Mouse (Mus musculus): ENCODE measurements around the gene Mcpt4. TPM values are rescaled to one million over a fixed set of nuclear protein-coding genes. Genes with fewer than 3 reads are reported as not detected.
"Not testable (repeated sequence)": the region's sequence is repeated elsewhere in the genome, so short reads cannot be mapped to it uniquely, and the experiment has no call there.

Gene Mcpt4
- total RNA-seq (2022) = 1 to 10 TPM in 2 of 4 experiments, under 1 TPM in 2; 0.65 to 1.8 (median 1.1) TPM

GRCm38 (mm10) chr14:56062213-56062612 lies at the start of gene Mcpt4:
Gene Mcpt4, minus strand, starts transcription at chr14:56062313.
- not testable (repeated sequence) for DNase-seq (ENCODE audit: low spot score)

GRCm38 (mm10) chr14:56105447-56106180 lies 43.5 kb upstream of the Mcpt4 start:
- DNase-seq (ENCODE audit: low spot score) = no peak

GRCm38 (mm10) chr14:56105016-56105415 lies 42.9 kb upstream of the Mcpt4 start:
- no peak for DNase-seq (ENCODE audit: low spot score)

- DNase-seq (ENCODE audit: low spot score) = no peak
Observed at GRCm38 (mm10) chr14:56103452-56103851, 41.3 kb upstream of the Mcpt4 start.

- no peak for DNase-seq (ENCODE audit: low spot score)
Observed at GRCm38 (mm10) chr14:56102386-56102785, 40.3 kb upstream of the Mcpt4 start, which contains the start of gene Ctsg. Gene Ctsg, minus strand, starts transcription at chr14:56102574.

- DNase-seq (ENCODE audit: low spot score) = no peak
Observed at GRCm38 (mm10) chr14:56098940-56099339, 36.8 kb upstream of the Mcpt4 start.

GRCm38 (mm10) chr14:56097597-56097996 lies 35.5 kb upstream of the Mcpt4 start:
- DNase-seq (ENCODE audit: low spot score) = no peak

- DNase-seq (ENCODE audit: low spot score) = no peak
Observed at GRCm38 (mm10) chr14:56093353-56093752, 31.2 kb upstream of the Mcpt4 start.

GRCm38 (mm10) chr14:56086711-56087110 lies 24.6 kb upstream of the Mcpt4 start:
- no peak for DNase-seq (ENCODE audit: low spot score)

GRCm38 (mm10) chr14:56085167-56085566 lies 23.1 kb upstream of the Mcpt4 start, which contains the start of gene Mcpt8:
Gene Mcpt8, minus strand, starts transcription at chr14:56085273.
- no peak for DNase-seq (ENCODE audit: low spot score)

- DNase-seq (ENCODE audit: low spot score) = no peak
Observed at GRCm38 (mm10) chr14:56082016-56082415, 19.9 kb upstream of the Mcpt4 start.

- no peak for DNase-seq (ENCODE audit: low spot score)
Observed at GRCm38 (mm10) chr14:56057722-56058121, 4.4 kb downstream of the Mcpt4 start.

GRCm38 (mm10) chr14:56055408-56055807 lies 6.7 kb downstream of the Mcpt4 start:
- no peak for DNase-seq (ENCODE audit: low spot score)

- not testable (repeated sequence) for DNase-seq (ENCODE audit: low spot score)
Observed at GRCm38 (mm10) chr14:56041792-56042191, 20.3 kb downstream of the Mcpt4 start, which contains the start of gene Mcpt2. Gene Mcpt2, plus strand, starts transcription at chr14:56042041.

GRCm38 (mm10) chr14:56034433-56034832 lies 27.7 kb downstream of the Mcpt4 start:
- no peak for DNase-seq (ENCODE audit: low spot score)

- not testable (repeated sequence) for DNase-seq (ENCODE audit: low spot score)
Observed at GRCm38 (mm10) chr14:56030395-56030794, 31.7 kb downstream of the Mcpt4 start, which contains the start of gene Mcpt9. Gene Mcpt9, minus strand, starts transcription at chr14:56030495.

GRCm38 (mm10) chr14:56021305-56021704 lies 40.8 kb downstream of the Mcpt4 start:
- DNase-seq (ENCODE audit: low spot score) = not testable (repeated sequence)

- DNase-seq (ENCODE audit: low spot score) = no peak
Observed at GRCm38 (mm10) chr14:56019446-56019845, 42.7 kb downstream of the Mcpt4 start.

- DNase-seq (ENCODE audit: low spot score) = not testable (repeated sequence)
Observed at GRCm38 (mm10) chr14:56017671-56018070, 44.4 kb downstream of the Mcpt4 start, which contains the start of gene Mcpt1. Gene Mcpt1, plus strand, starts transcription at chr14:56017971.

- DNase-seq (ENCODE audit: low spot score) = no peak
Observed at GRCm38 (mm10) chr14:56013924-56014323, 48.2 kb downstream of the Mcpt4 start.

GRCm38 (mm10) chr14:56013147-56013546 lies 49.0 kb downstream of the Mcpt4 start:
- no peak for DNase-seq (ENCODE audit: low spot score)
